Mouse (Mus musculus) hindbrain, embryonic 15.5 days (tissue): ENCODE results near the gene Mcm8. TPM values are rescaled to one million over a fixed set of nuclear protein-coding genes. Genes with fewer than 3 reads are reported as not detected.

ENCODE experiments used
- ATAC-seq: fragments of 200-750 bp; cut with Nextera tagmentation; 2 replicates; pipeline ENCODE4 v1.8.0; 2017; ENCODE audit warnings: low read depth, moderate number of reproducible peaks, moderate TSS enrichment; ENCODE audit not compliant: low FRiP score
- H3K27ac ChIP-seq: fragments of 300-500 bp; sonication (generic); replicated peaks from 2 replicates; pipeline ENCODE4 v1.5.1; 2015; ENCODE audit warnings: mild to moderate bottlenecking, inconsistent platforms
- H3K27me3 ChIP-seq: fragments of 300-500 bp; sonication (generic); 2 replicates; pipeline ENCODE4 v1.6.1; 2015; ENCODE audit warnings: control low read depth, inconsistent platforms
- H3K36me3 ChIP-seq: fragments of 300-500 bp; sonication (generic); 2 replicates; pipeline ENCODE4 v1.6.1; 2015; ENCODE audit warnings: control low read depth, inconsistent platforms
- H3K4me1 ChIP-seq: fragments of 300-500 bp; sonication (generic); replicated peaks from 2 replicates; pipeline ENCODE4 v1.6.1; 2015; ENCODE audit warnings: control low read depth, inconsistent platforms
- H3K4me2 ChIP-seq: fragments of 300-500 bp; sonication (generic); 2 replicates; pipeline ENCODE4 v1.6.1; 2015; ENCODE audit warnings: moderate library complexity, mild to moderate bottlenecking, inconsistent platforms
- H3K4me3 ChIP-seq: fragments of 300-500 bp; sonication (generic); 2 replicates; pipeline ENCODE4 v1.5.1; 2015; ENCODE audit warnings: mild to moderate bottlenecking, inconsistent platforms
- H3K9ac ChIP-seq: fragments of 300-500 bp; sonication (generic); 2 replicates; pipeline ENCODE4 v1.6.1; 2015; ENCODE audit warnings: inconsistent platforms
- H3K9me3 ChIP-seq: fragments of 300-500 bp; sonication (generic); 2 replicates; pipeline ENCODE4 v1.6.1; 2016; ENCODE audit warnings: control low read depth, inconsistent platforms
- WGBS: fragments of 180-500 bp; shearing (Covaris S2); methylation state at CpG from one replicate; pipeline ENCODE4 v1.1.7; 2015; 5-methylcytosine and 5-hydroxymethylcytosine counted together
- polyA plus RNA-seq: library from polyadenylated mRNA; unstranded; fragments of >200 nt; fragmentation: Nextera tagmentation; extraction: Ambion mirVana; gene quantifications from 2 replicates; pipeline ENCODE4 v1.2.1, GENCODE M21; 2015

Mcm8 gene
- polyA plus RNA-seq, 1 experiment from 2014 or later = 5.1 TPM

DNA sequence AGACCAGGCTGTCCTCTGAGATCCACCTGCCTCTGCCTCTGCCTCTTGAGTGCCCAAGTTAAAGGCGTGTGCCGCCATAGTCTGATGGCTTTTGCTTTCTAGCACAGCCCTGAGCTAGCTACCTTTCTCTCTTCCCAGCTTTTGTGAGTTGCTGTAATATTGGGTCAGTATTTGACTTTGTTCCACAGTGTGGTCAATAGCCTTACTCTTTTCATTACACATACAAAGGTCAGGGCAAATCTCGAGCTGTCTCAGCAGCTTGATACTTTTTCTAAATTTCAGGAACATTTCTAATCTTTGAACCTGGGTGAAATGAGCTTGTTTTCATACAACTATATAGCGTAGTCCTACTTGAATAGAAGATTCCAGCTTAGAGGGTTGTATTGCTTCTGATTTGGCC lies 32.4 kb downstream of the Mcm8 start:
- Histone ChIP-seq H3K9ac (no peak overlapping the region), H3K36me3 (peaks cover 14% of the 10 kb centered on the region; the same call in 1 of the 2 replicates), H3K27me3 (no peaks in the 10 kb centered on the region), H3K9me3 (no peaks in the 10 kb centered on the region), H3K4me3 (no peak overlapping the region), H3K4me2 (peak overlapping the region; percentile 62), H3K4me1 (peaks cover 26% of the 10 kb centered on the region), H3K27ac (no peak overlapping the region)
- WGBS = 90% methylated on average over 4 of the region's 4 CpGs
- no peak for ATAC-seq

DNA sequence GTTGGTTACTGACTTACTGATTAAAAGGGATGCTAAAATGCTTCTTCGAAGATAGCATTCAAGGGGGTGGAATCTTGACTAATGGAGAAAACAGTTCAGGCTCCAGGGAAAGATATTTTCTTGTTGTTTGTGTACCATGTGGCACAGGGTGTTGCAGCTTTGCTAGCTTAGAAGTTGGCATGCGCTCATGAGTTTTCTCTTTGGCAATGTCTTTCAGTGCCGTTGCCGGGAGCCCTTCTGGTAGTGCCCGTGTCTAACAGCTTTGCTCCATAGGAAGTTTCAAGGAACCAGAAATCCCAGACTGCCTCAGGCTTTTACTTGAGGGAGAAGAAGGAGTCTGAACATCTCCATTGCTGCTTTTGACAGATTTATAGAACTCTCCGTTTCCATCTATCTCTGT lies 33.2 kb downstream of the Mcm8 start:
- H3K27me3 ChIP-seq = no peaks in the 10 kb centered on the region
- H3K27ac ChIP-seq = no peak overlapping the region
- WGBS = 80% methylated on average over 6 of the region's 6 CpGs
- no peak overlapping the region for H3K9ac ChIP-seq
- H3K9me3 ChIP-seq = no peaks in the 10 kb centered on the region
- no peak overlapping the region for H3K4me3 ChIP-seq
- no peak for ATAC-seq
- H3K4me1 ChIP-seq = peaks cover 26% of the 10 kb centered on the region
- H3K36me3 ChIP-seq = peaks cover 17% of the 10 kb centered on the region
- H3K4me2 ChIP-seq = no peak overlapping the region

DNA sequence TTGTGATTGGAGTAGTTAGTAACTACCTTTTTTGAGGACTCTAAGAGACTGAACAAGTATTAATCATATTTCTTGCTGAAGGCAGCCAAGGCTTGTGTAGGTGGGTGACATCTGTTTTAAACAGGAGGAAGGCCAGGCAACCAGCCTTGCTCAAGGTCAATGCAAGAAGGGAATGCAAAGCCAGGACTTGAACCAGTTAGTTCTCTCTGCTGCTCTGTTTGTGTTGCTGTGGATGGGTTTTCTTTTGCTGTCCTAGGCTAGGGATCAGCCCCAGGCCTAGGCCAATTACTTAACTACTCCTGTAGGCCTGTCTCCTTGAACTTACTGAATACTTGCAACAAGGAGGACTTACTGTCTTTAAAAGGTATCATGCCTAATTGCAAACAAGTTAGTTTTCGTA lies 37.1 kb downstream of the Mcm8 start:
- no peak overlapping the region for H3K4me3 ChIP-seq
- no peak overlapping the region for H3K4me2 ChIP-seq
- no peaks in the 10 kb centered on the region for H3K27me3 ChIP-seq
- H3K36me3 ChIP-seq = peaks cover 20% of the 10 kb centered on the region
- H3K4me1 ChIP-seq = peaks cover 13% of the 10 kb centered on the region
- ATAC-seq = no peak
- 98% methylated on average over 1 of the region's 1 CpGs for WGBS
- no peak overlapping the region for H3K27ac ChIP-seq
- H3K9ac ChIP-seq = no peak overlapping the region
- H3K9me3 ChIP-seq = no peaks in the 10 kb centered on the region

DNA sequence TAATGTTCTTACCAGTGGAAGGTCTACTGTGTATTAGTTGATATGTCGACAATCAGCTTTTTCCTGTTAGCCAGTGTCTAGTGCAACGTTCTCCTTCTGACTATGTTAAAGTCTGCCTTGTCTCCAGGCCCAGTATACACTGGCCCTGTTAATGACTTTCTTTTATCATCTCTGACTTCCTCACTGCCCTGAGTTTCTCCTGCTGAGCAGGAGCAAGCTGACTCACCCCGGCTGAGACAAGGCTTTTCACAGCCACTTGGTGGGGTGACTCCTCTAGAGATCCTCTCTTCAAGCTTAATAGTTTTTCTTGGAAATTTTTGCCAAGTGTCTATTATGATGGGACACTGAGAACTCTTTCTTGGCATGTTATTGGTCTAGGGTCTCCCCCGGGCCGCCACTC lies 40.4 kb downstream of the Mcm8 start:
- H3K4me3 ChIP-seq = no peak overlapping the region
- WGBS = 82% methylated on average over 5 of the region's 5 CpGs
- no peak overlapping the region for H3K27ac ChIP-seq
- H3K9me3 ChIP-seq = no peaks in the 10 kb centered on the region
- no peak overlapping the region for H3K4me2 ChIP-seq
- no peak overlapping the region for H3K9ac ChIP-seq
- H3K27me3 ChIP-seq = no peaks in the 10 kb centered on the region
- no peak for ATAC-seq
- no peaks in the 10 kb centered on the region for H3K4me1 ChIP-seq
- H3K36me3 ChIP-seq = peaks cover 11% of the 10 kb centered on the region; the same call in 1 of the 2 replicates

DNA sequence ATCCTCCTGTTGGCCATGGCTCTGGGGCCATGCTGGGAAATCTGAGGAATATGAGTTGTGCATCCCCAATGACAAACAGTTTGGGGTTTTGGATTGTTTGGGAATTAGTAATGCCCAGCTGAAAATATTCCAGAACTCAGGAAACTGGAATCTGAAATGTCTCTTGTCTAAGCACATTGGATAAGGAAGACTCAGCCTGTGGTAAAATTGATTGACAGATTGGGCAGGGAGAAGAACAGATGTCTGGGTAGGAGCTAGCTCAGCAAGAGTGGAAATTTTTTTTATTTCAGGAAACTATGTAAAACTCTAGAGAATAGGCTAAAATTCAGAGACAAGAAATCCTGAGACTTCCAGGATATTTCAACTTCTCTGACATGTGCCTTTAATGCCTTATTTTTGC lies 44.5 kb downstream of the Mcm8 start:
- ATAC-seq = no peak
- Histone ChIP-seq H3K4me3 (no peak overlapping the region), H3K9me3 (no peaks in the 10 kb centered on the region), H3K27ac (no peak overlapping the region), H3K4me1 (no peaks in the 10 kb centered on the region), H3K4me2 (no peak overlapping the region), H3K27me3 (no peaks in the 10 kb centered on the region), H3K36me3 (peaks cover 11% of the 10 kb centered on the region), H3K9ac (no peak overlapping the region)

DNA sequence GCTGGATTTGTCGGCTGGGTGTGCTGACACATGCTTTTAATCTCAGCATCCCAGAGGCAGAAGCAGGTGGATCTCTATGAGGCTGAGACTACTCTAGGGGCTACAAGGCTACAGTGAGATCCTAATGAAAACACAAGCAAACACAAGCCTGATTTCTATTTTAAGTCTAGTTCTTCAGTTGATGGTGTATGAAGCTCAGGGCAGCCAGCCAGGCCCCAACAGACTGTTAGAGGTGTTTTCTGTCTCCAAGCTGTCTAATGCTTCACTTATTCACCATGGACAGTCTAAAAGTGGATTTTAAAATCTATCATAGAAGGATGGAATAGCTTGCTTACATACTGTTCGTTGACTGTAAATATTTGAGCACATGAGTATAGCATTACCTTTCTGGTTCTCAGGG lies 45.5 kb downstream of the Mcm8 start:
- WGBS = 97% methylated on average over 2 of the region's 2 CpGs
- ATAC-seq = no peak
- H3K9me3 ChIP-seq = no peaks in the 10 kb centered on the region

DNA sequence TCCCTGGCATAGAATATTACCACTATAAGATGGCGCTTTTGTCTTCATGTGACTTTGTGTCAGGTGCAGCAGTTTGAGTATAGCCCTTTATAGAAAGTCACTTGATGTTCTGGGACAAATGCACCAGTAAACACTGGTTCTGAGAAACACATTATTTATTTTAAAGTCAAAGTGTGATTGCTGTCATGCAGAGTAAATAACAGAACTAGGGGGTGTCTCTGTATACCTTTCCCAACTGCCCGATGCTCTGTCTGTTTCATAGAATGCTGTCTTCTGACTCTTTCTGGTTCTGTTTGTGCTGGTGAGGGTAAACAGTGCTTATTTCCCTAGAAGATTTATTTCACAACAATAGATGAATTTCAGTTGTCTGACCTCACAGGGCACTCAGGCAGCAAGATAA lies 47.4 kb downstream of the Mcm8 start:
- Histone ChIP-seq H3K27me3 (no peaks in the 10 kb centered on the region), H3K36me3 (peaks cover 20% of the 10 kb centered on the region), H3K9me3 (no peaks in the 10 kb centered on the region), H3K9ac (no peak overlapping the region), H3K4me1 (no peaks in the 10 kb centered on the region), H3K4me2 (no peak overlapping the region), H3K27ac (no peak overlapping the region), H3K4me3 (no peak overlapping the region)
- WGBS = 93% methylated on average over 2 of the region's 2 CpGs
- no peak for ATAC-seq

More for the DNA sequence above, 45.5 kb downstream of the Mcm8 start:
- no peak overlapping the region for H3K4me3 ChIP-seq
- H3K27ac ChIP-seq = no peak overlapping the region
- no peaks in the 10 kb centered on the region for H3K27me3 ChIP-seq
- peaks cover 16% of the 10 kb centered on the region for H3K36me3 ChIP-seq
- H3K4me2 ChIP-seq = no peak overlapping the region
- H3K4me1 ChIP-seq = no peaks in the 10 kb centered on the region
- no peak overlapping the region for H3K9ac ChIP-seq

DNA sequence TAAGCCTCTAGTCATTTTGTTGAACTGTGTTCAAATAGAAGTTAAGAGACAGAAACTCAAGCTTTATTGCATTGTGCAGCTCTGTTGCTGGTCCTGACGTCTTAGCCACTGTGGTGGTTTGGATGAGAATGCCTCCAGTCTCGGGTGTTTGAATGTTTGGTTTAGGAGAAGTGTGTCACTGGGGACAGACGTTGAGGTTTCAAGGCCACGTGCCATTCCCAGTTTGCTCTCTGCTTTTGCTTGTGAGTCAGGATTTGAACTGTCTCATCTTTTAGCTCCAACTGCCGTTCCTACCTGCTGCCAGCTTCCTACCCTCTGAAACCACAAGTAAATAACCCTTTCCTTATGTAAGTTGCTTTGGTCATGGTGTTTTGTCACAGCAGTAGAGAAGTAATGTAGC lies 51.6 kb downstream of the Mcm8 start:
- Histone ChIP-seq H3K27me3 (no peaks in the 10 kb centered on the region), H3K36me3 (peaks cover 20% of the 10 kb centered on the region), H3K9ac (no peak overlapping the region), H3K9me3 (no peaks in the 10 kb centered on the region), H3K4me1 (no peaks in the 10 kb centered on the region), H3K4me3 (no peak overlapping the region), H3K27ac (no peak overlapping the region), H3K4me2 (no peak overlapping the region)
- 88% methylated on average over 5 of the region's 5 CpGs for WGBS
- no peak for ATAC-seq

DNA sequence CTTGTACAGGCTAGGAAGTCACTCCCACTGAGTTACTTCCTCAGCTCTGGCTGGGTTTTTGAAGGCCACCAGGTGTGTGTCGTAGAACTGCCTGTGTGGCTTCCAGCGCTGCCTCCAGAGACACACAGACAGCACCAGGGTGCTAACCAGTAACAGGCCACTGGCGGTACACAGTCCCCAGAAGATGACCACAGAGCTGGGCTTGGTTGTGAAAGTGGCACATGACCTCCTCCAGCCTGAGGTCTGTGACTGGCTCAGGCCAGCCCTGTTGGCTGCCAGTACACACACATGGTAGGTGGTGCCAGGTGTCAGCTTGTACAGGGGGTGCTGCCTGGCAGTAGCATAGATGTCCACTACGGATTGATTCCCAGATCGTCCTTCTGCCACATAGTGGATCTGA lies 53.7 kb downstream of the Mcm8 start:
- H3K9ac ChIP-seq = no peak overlapping the region
- H3K36me3 ChIP-seq = peaks cover 14% of the 10 kb centered on the region
- H3K9me3 ChIP-seq = no peaks in the 10 kb centered on the region
- H3K4me1 ChIP-seq = no peaks in the 10 kb centered on the region
- no peak overlapping the region for H3K4me2 ChIP-seq
- 96% methylated on average over 5 of the region's 5 CpGs for WGBS
- no peaks in the 10 kb centered on the region for H3K27me3 ChIP-seq
- ATAC-seq = no peak; the same call in 1 of the 2 replicates
- H3K27ac ChIP-seq = no peak overlapping the region
- H3K4me3 ChIP-seq = no peak overlapping the region

DNA sequence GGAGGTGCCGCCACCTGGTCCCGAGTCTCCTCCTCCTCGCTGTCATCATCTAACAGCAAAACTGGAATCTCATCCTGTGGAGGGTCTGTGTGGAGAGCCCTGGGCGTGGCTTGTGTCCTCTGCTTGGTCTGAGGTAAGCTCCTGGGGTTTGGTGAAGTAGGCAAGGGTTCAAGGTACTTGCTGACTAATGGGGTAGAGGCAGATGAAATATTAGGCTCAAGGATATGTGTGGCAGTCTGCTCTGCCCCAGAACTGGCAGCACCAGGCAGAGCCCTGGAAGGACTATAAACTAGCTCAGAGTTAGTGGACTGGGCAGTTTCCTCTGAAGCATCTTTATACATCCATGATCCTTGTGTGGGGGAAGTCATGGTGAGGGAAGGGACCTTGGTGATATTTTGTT lies 54.3 kb downstream of the Mcm8 start:
- H3K9ac ChIP-seq = no peak overlapping the region
- H3K9me3 ChIP-seq = no peaks in the 10 kb centered on the region
- H3K27ac ChIP-seq = no peak overlapping the region
- H3K4me2 ChIP-seq = no peak overlapping the region
- H3K4me3 ChIP-seq = no peak overlapping the region
- H3K4me1 ChIP-seq = no peaks in the 10 kb centered on the region
- 87% methylated on average over 4 of the region's 4 CpGs for WGBS
- no peaks in the 10 kb centered on the region for H3K27me3 ChIP-seq
- H3K36me3 ChIP-seq = peaks cover 10% of the 10 kb centered on the region
- 0 out of 2 replicates have a peak, but pooled peaks have one; percentile 3 for ATAC-seq

DNA sequence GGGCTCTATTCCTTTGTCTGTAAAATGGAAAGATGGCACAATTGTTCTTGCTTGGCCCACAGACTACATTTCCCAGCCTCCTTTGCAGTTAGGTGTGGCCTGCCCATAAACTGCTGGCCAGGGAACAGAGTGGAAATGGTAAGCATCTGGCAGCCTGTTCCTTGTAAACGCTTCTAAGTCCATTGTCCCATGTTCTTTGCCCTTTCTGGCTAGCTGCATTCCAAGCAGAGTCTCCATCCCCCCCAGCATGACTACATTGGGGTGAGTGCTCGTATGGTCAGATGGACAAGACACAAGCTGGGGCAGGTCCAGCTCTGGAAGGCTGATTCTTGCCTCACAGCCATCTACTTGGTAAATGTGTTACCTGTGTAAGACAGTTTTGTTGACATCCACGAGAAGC lies 55.7 kb downstream of the Mcm8 start:
- Histone ChIP-seq H3K36me3 (peaks cover 3% of the 10 kb centered on the region; the same call in 1 of the 2 replicates), H3K4me1 (no peaks in the 10 kb centered on the region), H3K4me2 (no peak overlapping the region), H3K27me3 (no peaks in the 10 kb centered on the region), H3K9me3 (no peaks in the 10 kb centered on the region), H3K4me3 (no peak overlapping the region), H3K27ac (no peak overlapping the region), H3K9ac (no peak overlapping the region)
- no peak for ATAC-seq
- 78% methylated on average over 3 of the region's 3 CpGs for WGBS

DNA sequence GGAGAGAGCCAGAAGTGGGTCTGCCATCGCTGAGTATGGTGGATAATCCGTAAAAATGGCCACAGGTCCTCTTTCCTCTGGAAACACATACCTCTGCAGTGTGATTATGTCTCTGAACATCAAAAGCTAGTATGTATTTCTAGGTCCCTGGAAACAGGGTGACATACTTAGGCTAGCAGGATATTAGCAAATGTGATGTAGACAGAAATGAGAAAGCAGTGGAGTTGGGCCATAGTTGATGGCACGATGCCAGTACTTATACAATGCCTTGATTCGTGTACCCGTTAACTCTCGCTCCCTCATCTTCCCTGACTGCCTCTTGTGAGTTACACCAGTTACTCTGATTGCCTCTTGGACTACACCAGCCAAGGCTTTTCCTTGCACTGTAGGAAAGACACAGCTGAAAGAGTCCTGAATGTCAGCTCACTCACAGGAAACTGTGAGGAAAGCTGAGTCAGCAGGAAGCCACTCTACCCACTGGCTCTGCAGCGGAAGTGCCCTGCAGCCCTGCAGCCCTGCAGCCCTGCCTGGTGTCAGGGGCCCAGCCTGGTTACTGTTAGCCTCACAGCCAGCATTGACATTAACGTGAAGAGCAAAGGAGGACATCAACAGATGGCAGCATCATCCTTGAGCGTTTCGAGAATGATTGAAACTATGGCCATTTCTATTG lies 57.9 kb downstream of the Mcm8 start:
- peaks cover 1% of the 10 kb centered on the region; the same call in 1 of the 2 replicates for H3K4me1 ChIP-seq
- WGBS = 79% methylated on average over 10 of the region's 10 CpGs
- no peak overlapping the region for H3K9ac ChIP-seq
- peaks cover 16% of the 10 kb centered on the region for H3K27me3 ChIP-seq
- H3K4me3 ChIP-seq = no peak overlapping the region
- no peak overlapping the region for H3K4me2 ChIP-seq
- ATAC-seq = no peak
- no peaks in the 10 kb centered on the region for H3K9me3 ChIP-seq
- no peak overlapping the region for H3K27ac ChIP-seq
- no peaks in the 10 kb centered on the region for H3K36me3 ChIP-seq

DNA sequence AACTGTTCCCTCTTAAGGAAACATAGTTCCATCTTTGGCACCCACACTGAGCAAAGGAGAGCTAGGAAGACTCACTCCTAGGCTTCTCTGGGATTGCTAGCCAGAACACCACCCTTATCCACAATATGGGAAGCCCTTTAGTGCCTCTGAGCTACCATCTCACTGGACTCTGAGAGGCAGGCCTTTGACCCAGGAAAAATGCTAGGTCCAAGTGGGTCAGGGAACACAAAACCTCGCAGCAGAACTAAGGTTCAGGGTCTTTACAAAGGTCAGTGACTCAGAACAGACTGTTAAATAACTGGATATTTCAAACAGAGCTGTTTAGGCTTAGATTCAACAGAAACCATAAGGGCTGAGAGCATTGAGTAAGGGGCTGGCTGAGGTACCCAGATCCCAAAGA lies 61.0 kb downstream of the Mcm8 start:
- 77% methylated on average over 1 of the region's 1 CpGs for WGBS

More for the DNA sequence above, 61.0 kb downstream of the Mcm8 start:
- Histone ChIP-seq H3K4me3 (no peak overlapping the region), H3K27me3 (peaks cover 38% of the 10 kb centered on the region), H3K27ac (no peak overlapping the region), H3K4me2 (no peak overlapping the region), H3K4me1 (peaks cover 19% of the 10 kb centered on the region), H3K9me3 (no peaks in the 10 kb centered on the region), H3K36me3 (no peaks in the 10 kb centered on the region), H3K9ac (no peak overlapping the region)
- no peak for ATAC-seq
